Mouse (Mus musculus): Measurements from ENCODE around the gene Hadh. TPM values are rescaled to one million over a fixed set of nuclear protein-coding genes. Genes with fewer than 3 reads are reported as not detected.
A peak's percentile ranks its signal among the peaks of the same experiment; 100 is the strongest.

Gene Hadh
- polyA plus RNA-seq, 2 experiments from 2014 or later: 78.8 to 91.6 TPM

- ATAC-seq: peak; percentile 58
These were observed 57.1 kb downstream of the Hadh start for GRCm38 (mm10) chr3:131214841-131215240.

GRCm38 (mm10) chr3:131214060-131214658, 57.7 kb downstream of the Hadh start:
- no peak for ATAC-seq

GRCm38 (mm10) chr3:131212200-131212599, 59.7 kb downstream of the Hadh start:
- no peak for ATAC-seq

- ATAC-seq: peak; percentile 97
These were observed 63.5 kb downstream of the Hadh start for GRCm38 (mm10) chr3:131208265-131208891.

GRCm38 (mm10) chr3:131207846-131208245, 64.1 kb downstream of the Hadh start:
- ATAC-seq: peak; percentile 8

- no peak for ATAC-seq
These were observed 69.6 kb downstream of the Hadh start for GRCm38 (mm10) chr3:131202311-131202710.

DNA sequence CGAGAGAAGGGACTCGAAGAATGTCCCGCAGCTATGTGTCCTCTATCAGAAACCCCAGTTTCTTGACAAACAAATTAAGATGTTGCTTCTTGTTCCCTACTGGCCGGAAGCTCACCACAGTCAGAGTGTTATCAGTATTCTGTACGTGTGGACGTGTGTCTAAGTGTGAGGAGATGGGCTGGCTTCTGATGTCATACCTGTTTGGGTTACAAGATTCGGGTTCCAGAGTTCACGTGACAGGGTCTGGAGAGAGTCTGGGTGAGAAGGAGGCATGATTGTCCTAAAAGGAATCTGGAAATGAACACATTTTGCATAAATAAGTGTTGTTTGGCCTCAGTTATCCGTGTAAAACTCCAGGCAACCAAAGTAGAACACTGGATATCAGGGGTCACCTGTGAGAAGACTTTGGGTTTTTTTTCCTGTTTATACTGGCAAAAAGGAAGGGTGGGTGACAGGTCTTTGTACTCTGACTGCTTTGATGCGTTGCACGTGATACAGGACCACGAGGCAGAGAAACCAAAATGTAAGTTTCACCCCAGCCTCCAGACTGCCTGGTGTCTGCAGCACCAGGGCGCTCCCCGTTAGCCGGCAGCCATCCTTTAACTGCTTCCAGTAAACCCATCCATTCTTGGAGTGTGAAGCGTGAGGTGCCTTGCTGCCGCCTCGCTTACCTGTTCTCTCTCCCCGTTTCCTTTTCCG, 72.2 kb downstream of the Hadh start:
- peak; percentile 72 for ATAC-seq

GRCm38 (mm10) chr3:131198991-131199390, 72.9 kb downstream of the Hadh start:
- no peak for ATAC-seq

DNA sequence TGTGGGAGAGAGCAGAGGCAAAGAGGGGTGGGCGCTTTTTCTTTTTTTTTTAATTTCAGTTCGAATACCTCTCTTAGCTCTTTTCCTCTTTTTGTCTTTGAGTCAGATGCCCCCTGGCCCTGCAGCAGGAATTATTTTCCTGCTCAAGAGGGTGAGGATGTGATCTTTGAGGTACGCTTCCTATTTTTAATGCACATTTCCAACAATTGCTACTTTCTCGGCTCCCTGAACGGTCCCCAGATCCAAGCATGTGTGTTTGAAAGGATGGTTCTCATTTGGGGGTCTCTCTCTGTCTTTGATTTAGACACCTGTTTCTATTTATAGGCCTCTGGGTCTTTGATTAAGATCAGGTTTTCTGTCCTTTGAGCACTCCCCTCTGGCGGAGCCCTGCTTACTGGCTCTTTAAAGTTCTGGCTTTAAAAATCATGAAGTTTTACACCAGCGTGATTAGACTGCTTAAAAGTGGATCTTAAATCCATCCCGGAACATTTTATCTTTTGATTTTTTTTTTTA, 75.3 kb downstream of the Hadh start:
- ATAC-seq: no peak

DNA sequence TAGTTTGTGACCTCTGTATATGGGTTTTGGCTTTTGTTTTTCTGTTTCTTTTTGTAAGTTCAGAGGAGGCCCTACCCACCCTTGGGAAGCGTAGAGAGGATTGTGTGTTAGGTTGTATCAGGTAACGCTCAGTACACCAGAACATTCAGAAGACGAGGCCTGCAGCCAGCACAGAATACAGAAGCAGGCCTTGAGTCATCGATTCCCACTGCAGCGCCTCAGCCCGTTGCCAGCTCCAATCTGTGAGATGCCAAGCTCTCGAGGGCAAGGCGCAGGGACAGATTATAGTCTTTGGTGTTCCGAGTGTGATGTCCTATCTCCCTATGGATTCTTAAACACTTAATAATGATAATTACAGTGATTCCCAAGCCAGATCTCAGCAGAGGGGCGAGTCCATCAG, 75.9 kb downstream of the Hadh start:
- no peak for ATAC-seq

- no peak for ATAC-seq
These were observed 80.4 kb downstream of the Hadh start for GRCm38 (mm10) chr3:131191454-131191853.

- ATAC-seq: no peak
These were observed 81.1 kb downstream of the Hadh start for GRCm38 (mm10) chr3:131190671-131191367.

DNA sequence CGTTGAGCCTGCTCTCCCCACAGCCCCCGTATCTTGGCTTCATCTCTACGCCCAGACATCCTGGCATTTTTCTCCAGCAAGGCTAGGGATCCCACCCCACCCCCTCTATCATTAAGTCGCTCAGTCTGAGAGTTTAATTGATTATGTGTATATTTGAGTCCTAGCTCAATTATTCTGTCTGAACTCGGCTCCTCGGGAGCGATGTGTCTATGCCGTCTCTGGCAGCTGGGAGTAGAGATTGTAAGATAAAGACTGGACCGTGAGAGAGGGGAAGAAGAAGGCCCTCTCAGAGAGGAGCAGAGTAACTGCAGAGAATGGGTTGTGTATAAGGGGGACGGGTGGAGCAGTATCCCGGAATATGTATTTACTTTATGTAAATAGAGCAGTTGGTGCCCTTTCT, 81.7 kb downstream of the Hadh start:
- ATAC-seq: no peak

- no peak for ATAC-seq
These were observed 85.7 kb downstream of the Hadh start for GRCm38 (mm10) chr3:131186193-131186592.

Other genes with a start within 250 kb of the Hadh start
- gene Lef1, start 161.6 kb downstream of the Hadh start, polyA plus RNA-seq (2017; shearing (Covaris generic)): 100 to 1,000 TPM; 208 to 272 TPM
- 1 to 10 TPM in 1 of 2 experiments, under 1 TPM in 1; 0.97 to 1.3 TPM for gene Cyp2u1, start 31.1 kb upstream of the Hadh start, polyA plus RNA-seq (2017; shearing (Covaris generic))
- not detected for gene Sgms2, start 219.3 kb upstream of the Hadh start, polyA plus RNA-seq (2017; shearing (Covaris generic))

All from CD4-positive, CD25-positive, alpha-beta regulatory T cell, adult 4 months (primary cell).